Mouse (Mus musculus) heart, adult 8-10 months (tissue): ENCODE data around the gene Fam222b. TPM values are rescaled to one million over a fixed set of nuclear protein-coding genes. Genes with fewer than 3 reads are reported as not detected.

Experiments used
- microRNA-seq: library from miRNA; unstranded; fragments of <30 nt; microRNA quantifications from one replicate; pipeline ENCODE4 v1.2.0, GENCODE M21; 2022
- total RNA-seq, 4 experiments: library from RNA; stranded (reverse); gene quantifications; 2 replicates each; pipeline ENCODE4 v1.2.4; 2022

Fam222b gene
- total RNA-seq, 4 experiments from 2014 or later: 10.1 to 14.1 (median 12.5) TPM

Small RNAs within 50 kb of the gene (microRNA-seq; reads per million reads assigned to microRNA genes)
- gene Mir144: 74.2 reads per million, percentile 54 among the genes with 10 or more reads in this experiment
- gene Mir451a: not detected
- gene Mir451b: not detected
- 0.84 reads per million for gene Mir7653

Other genes starting within 250 kb of the Fam222b start
- gene Pipox, start 200.6 kb upstream of the Fam222b start, total RNA-seq: under 1 TPM; 0.43 to 0.82 (median 0.59) TPM
- gene Sez6, start 163.9 kb upstream of the Fam222b start, total RNA-seq: under 1 TPM; 0.19 to 0.84 (median 0.52) TPM
- 10 to 100 TPM; 24.8 to 27.5 (median 26.0) TPM for gene Phf12, start 111.9 kb upstream of the Fam222b start, total RNA-seq
- 1 to 10 TPM; 2.8 to 5.1 (median 4.2) TPM for gene Dhrs13, start 62.4 kb upstream of the Fam222b start, total RNA-seq
- gene Flot2, start 56.7 kb upstream of the Fam222b start, total RNA-seq: 10 to 100 TPM; 53.5 to 62.6 (median 56.4) TPM
- 10 to 100 TPM; 25.9 to 31.5 (median 28.5) TPM for gene Eral1, start 14.3 kb upstream of the Fam222b start, total RNA-seq
- 1 to 10 TPM; 3.4 to 4.3 (median 3.7) TPM for gene Traf4, start 70.9 kb downstream of the Fam222b start, total RNA-seq
- 1 to 10 TPM; 2.0 to 3.2 (median 2.3) TPM for gene Nek8, start 82.0 kb downstream of the Fam222b start, total RNA-seq
- gene Tlcd1, start 82.1 kb downstream of the Fam222b start, total RNA-seq: 1 to 10 TPM; 2.9 to 7.1 (median 5.0) TPM
- 100 to 1,000 TPM; 760 to 870 (median 833) TPM for gene Rpl23a, start 88.9 kb downstream of the Fam222b start, total RNA-seq
- gene Rab34, start 93.8 kb downstream of the Fam222b start, total RNA-seq: 1 to 10 TPM; 6.8 to 8.7 (median 8.1) TPM
- gene Proca1, start 98.7 kb downstream of the Fam222b start, total RNA-seq: 1 to 10 TPM in 2 of 4 experiments, under 1 TPM in 2; 0.62 to 1.6 (median 0.98) TPM
- 10 to 100 TPM; 49.8 to 58.7 (median 53.6) TPM for gene Sdf2, start 151.1 kb downstream of the Fam222b start, total RNA-seq
- gene Supt6, start 151.3 kb downstream of the Fam222b start, total RNA-seq: 10 to 100 TPM; 32.6 to 33.8 (median 32.7) TPM
- gene 2610507B11Rik, start 167.1 kb downstream of the Fam222b start, total RNA-seq: 100 to 1,000 TPM; 201 to 242 (median 210) TPM
- gene BC030499, start 196.2 kb downstream of the Fam222b start, total RNA-seq: 1 to 10 TPM in 1 of 4 experiments, under 1 TPM in 3; 0.38 to 1.3 (median 0.61) TPM
- under 1 TPM; 0.31 to 0.57 (median 0.46) TPM for gene Spag5, start 206.9 kb downstream of the Fam222b start, total RNA-seq
- gene Aldoc, start 228.3 kb downstream of the Fam222b start, total RNA-seq: 1 to 10 TPM in 3 of 4 experiments, under 1 TPM in 1; 0.75 to 1.8 (median 1.3) TPM
- gene Pigs, start 233.8 kb downstream of the Fam222b start, total RNA-seq: 10 to 100 TPM; 24.6 to 27.1 (median 25.1) TPM
- gene Unc119, start 248.8 kb downstream of the Fam222b start, total RNA-seq: 1 to 10 TPM; 3.5 to 6.8 (median 4.8) TPM